Mouse (Mus musculus): Measurements from ENCODE around the gene Xaf1. TPM values are rescaled to one million over a fixed set of nuclear protein-coding genes. Genes with fewer than 3 reads are reported as not detected.

Xaf1 gene
- polyA plus RNA-seq (2012; rRNA removed) = 1.4 and 2.3 TPM in 2 replicates

DNA sequence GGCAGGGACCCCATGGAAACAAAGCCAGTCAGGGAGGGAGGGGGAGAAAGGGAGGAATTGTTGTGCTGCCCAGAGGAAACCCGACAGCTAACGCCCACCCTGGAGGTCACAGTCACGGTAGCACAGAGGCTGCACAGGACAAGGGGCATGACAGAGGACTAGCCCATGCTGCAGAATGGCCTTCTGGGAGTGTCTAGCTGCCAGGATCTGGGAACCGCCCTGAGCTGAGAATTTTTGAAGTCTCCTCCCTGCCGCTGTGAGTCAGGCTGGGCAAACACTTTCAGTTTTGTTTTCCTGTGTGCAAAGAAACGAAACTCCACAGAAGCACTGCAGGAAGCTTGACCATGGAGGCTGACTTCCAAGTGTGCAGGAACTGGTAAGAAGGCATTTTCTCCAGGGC lies at the start of gene Xaf1:
Gene Xaf1 (plus strand): TSS at position 296 of the 400 bp plus-strand sequence.
- H3K27ac ChIP-seq (ENCODE audit: control insufficient read depth, insufficient read depth, low read depth, low read length) = peak within 1 kb of the TSS; percentile 60
- peak within 1 kb of the TSS; percentile 64 for H3K4me3 ChIP-seq (ENCODE audit: control insufficient read depth, low read depth, low read length)
- no peaks in the 10 kb centered on the region for H3K36me3 ChIP-seq (ENCODE audit: control insufficient read depth, insufficient read depth, low read length)
- no peaks in the 10 kb centered on the region for H3K27me3 ChIP-seq (ENCODE audit: control insufficient read depth, insufficient read depth, low read length)
- H3K4me1 ChIP-seq (ENCODE audit: control insufficient read depth, insufficient read depth, low read length) = peaks cover 2% of the 10 kb centered on the region
- TF ChIP-seq POLR2A (IDR thresholded peaks at IDR 0.05; ENCODE audit: control insufficient read depth, low read depth, low read length) (0 out of 2 replicates have a peak, but pooled peaks have one; percentile 18), CTCF (IDR thresholded peaks at IDR 0.05; ENCODE audit: control insufficient read depth, insufficient read depth, insufficient replicate concordance, low read depth, low read length) (no peak)

DNA sequence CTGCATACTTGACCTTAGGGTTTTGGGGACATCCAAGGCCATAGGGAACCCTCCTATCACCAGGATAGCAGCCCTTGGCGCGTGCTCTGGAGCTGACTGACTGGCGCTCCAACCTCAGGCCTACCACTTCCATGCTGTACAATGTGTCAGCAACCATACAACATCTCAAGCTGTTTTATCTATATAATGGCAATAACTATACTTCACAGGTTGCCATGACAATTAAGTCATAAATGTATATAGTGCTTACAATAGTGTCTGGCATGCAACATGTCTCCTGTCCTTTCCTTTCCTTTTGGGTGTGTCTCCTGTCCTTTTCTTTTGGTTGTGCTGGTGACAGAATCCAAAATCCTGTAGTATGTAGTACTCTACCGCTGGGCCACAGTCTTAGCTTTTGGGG lies 45.8 kb upstream of the Xaf1 start:
- H3K27ac ChIP-seq (ENCODE audit: control insufficient read depth, insufficient read depth, low read depth, low read length) = no peak overlapping the region
- H3K36me3 ChIP-seq (ENCODE audit: control insufficient read depth, insufficient read depth, low read length) = no peaks in the 10 kb centered on the region
- TF ChIP-seq CTCF (IDR thresholded peaks at IDR 0.05; ENCODE audit: control insufficient read depth, insufficient read depth, insufficient replicate concordance, low read depth, low read length) (no peak), POLR2A (IDR thresholded peaks at IDR 0.05; ENCODE audit: control insufficient read depth, low read depth, low read length) (no peak)
- no peak overlapping the region for H3K4me3 ChIP-seq (ENCODE audit: control insufficient read depth, low read depth, low read length)
- H3K27me3 ChIP-seq (ENCODE audit: control insufficient read depth, insufficient read depth, low read length) = no peaks in the 10 kb centered on the region
- no peaks in the 10 kb centered on the region for H3K4me1 ChIP-seq (ENCODE audit: control insufficient read depth, insufficient read depth, low read length)

- TF ChIP-seq CTCF (IDR thresholded peaks at IDR 0.05; ENCODE audit: control insufficient read depth, insufficient read depth, insufficient replicate concordance, low read depth, low read length) (no peak), POLR2A (IDR thresholded peaks at IDR 0.05; ENCODE audit: control insufficient read depth, low read depth, low read length) (no peak)
Observed at GRCm38 (mm10) chr11:72256441-72256840, 45.0 kb upstream of the Xaf1 start.

GRCm38 (mm10) chr11:72265483-72265882 lies 35.9 kb upstream of the Xaf1 start:
- Histone ChIP-seq H3K27me3 (ENCODE audit: control insufficient read depth, insufficient read depth, low read length) (no peaks in the 10 kb centered on the region), H3K4me3 (ENCODE audit: control insufficient read depth, low read depth, low read length) (peak overlapping the region; percentile 90), H3K4me1 (ENCODE audit: control insufficient read depth, insufficient read depth, low read length) (peaks cover 18% of the 10 kb centered on the region), H3K27ac (ENCODE audit: control insufficient read depth, insufficient read depth, low read depth, low read length) (no peak overlapping the region), H3K36me3 (ENCODE audit: control insufficient read depth, insufficient read depth, low read length) (no peaks in the 10 kb centered on the region)
- TF ChIP-seq CTCF (IDR thresholded peaks at IDR 0.05; ENCODE audit: control insufficient read depth, insufficient read depth, insufficient replicate concordance, low read depth, low read length) (no peak), POLR2A (IDR thresholded peaks at IDR 0.05; ENCODE audit: control insufficient read depth, low read depth, low read length) (no peak)

More at GRCm38 (mm10) chr11:72256441-72256840, 45.0 kb upstream of the Xaf1 start:
- H3K4me1 ChIP-seq (ENCODE audit: control insufficient read depth, insufficient read depth, low read length) = no peaks in the 10 kb centered on the region
- H3K27ac ChIP-seq (ENCODE audit: control insufficient read depth, insufficient read depth, low read depth, low read length) = no peak overlapping the region
- no peaks in the 10 kb centered on the region for H3K36me3 ChIP-seq (ENCODE audit: control insufficient read depth, insufficient read depth, low read length)
- H3K4me3 ChIP-seq (ENCODE audit: control insufficient read depth, low read depth, low read length) = no peak overlapping the region
- no peaks in the 10 kb centered on the region for H3K27me3 ChIP-seq (ENCODE audit: control insufficient read depth, insufficient read depth, low read length)

- H3K4me3 ChIP-seq (ENCODE audit: control insufficient read depth, low read depth, low read length) = peak overlapping the region; percentile 90
- H3K4me1 ChIP-seq (ENCODE audit: control insufficient read depth, insufficient read depth, low read length) = peaks cover 18% of the 10 kb centered on the region
- peak overlapping the region; percentile 88 for H3K27ac ChIP-seq (ENCODE audit: control insufficient read depth, insufficient read depth, low read depth, low read length)
- no peaks in the 10 kb centered on the region for H3K27me3 ChIP-seq (ENCODE audit: control insufficient read depth, insufficient read depth, low read length)
- H3K36me3 ChIP-seq (ENCODE audit: control insufficient read depth, insufficient read depth, low read length) = no peaks in the 10 kb centered on the region
- peak; percentile 57; the same call in 1 of the 2 replicates for TF ChIP-seq POLR2A (IDR thresholded peaks at IDR 0.05; ENCODE audit: control insufficient read depth, low read depth, low read length)
- TF ChIP-seq CTCF (IDR thresholded peaks at IDR 0.05; ENCODE audit: control insufficient read depth, insufficient read depth, insufficient replicate concordance, low read depth, low read length) = no peak
Observed at GRCm38 (mm10) chr11:72266207-72266959, 35.0 kb upstream of the Xaf1 start.

DNA sequence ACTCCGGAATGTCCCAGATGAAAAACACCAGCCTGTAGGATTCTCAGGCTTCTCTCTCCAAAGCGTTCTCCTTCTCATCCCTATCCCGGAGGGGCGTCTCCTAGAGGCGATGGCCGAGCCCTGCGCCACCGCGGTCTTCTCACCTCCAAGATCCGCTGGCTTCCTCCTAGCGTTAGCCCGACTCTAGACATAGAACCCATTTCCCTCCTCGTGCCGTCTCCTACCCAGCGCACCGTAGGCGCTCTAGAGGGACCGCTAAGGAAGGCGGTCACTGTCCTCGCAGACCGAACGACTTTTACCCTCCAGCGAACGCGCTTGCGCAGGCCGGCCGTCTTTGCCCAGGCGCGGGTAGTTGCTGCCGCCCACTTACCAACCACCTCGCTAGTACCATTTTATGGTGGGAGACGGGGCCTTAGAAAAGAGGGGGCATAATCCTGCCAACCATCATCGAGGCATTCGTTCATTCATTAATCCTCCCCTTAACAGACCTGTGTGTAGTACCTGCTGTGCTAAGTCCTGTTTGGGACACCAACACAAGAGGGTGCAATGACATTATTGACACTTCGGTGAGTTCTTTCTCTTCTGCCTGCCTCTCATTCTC lies 34.4 kb upstream of the Xaf1 start, which contains the start of gene Slc13a5:
Gene Slc13a5 (minus strand): TSS at position 263 of the 601 bp plus-strand sequence.
- Histone ChIP-seq H3K27me3 (ENCODE audit: control insufficient read depth, insufficient read depth, low read length) (no peaks in the 10 kb centered on the region), H3K4me1 (ENCODE audit: control insufficient read depth, insufficient read depth, low read length) (peaks cover 18% of the 10 kb centered on the region), H3K27ac (ENCODE audit: control insufficient read depth, insufficient read depth, low read depth, low read length) (peak within 1 kb of the TSS; percentile 88), H3K4me3 (ENCODE audit: control insufficient read depth, low read depth, low read length) (peak within 1 kb of the TSS; percentile 90), H3K36me3 (ENCODE audit: control insufficient read depth, insufficient read depth, low read length) (no peaks in the 10 kb centered on the region)
- TF ChIP-seq CTCF (IDR thresholded peaks at IDR 0.05; ENCODE audit: control insufficient read depth, insufficient read depth, insufficient replicate concordance, low read depth, low read length) (no peak; the same call in 1 of the 2 replicates), POLR2A (IDR thresholded peaks at IDR 0.05; ENCODE audit: control insufficient read depth, low read depth, low read length) (peak; percentile 88)

- no peaks in the 10 kb centered on the region for H3K27me3 ChIP-seq (ENCODE audit: control insufficient read depth, insufficient read depth, low read length)
- no peak overlapping the region for H3K4me3 ChIP-seq (ENCODE audit: control insufficient read depth, low read depth, low read length)
- H3K27ac ChIP-seq (ENCODE audit: control insufficient read depth, insufficient read depth, low read depth, low read length) = no peak overlapping the region
- H3K4me1 ChIP-seq (ENCODE audit: control insufficient read depth, insufficient read depth, low read length) = peaks cover 3% of the 10 kb centered on the region; the same call in 1 of the 2 replicates
- TF ChIP-seq CTCF (IDR thresholded peaks at IDR 0.05; ENCODE audit: control insufficient read depth, insufficient read depth, insufficient replicate concordance, low read depth, low read length) (no peak), POLR2A (IDR thresholded peaks at IDR 0.05; ENCODE audit: control insufficient read depth, low read depth, low read length) (no peak)
- H3K36me3 ChIP-seq (ENCODE audit: control insufficient read depth, insufficient read depth, low read length) = no peaks in the 10 kb centered on the region
Observed at GRCm38 (mm10) chr11:72271761-72272160, 29.7 kb upstream of the Xaf1 start.
